Mouse (Mus musculus) cerebellum, adult 9-11 months (tissue): ENCODE data around the gene Tex12.

Source experiments
- DNase-seq: peaks from one replicate; pipeline ENCODE4 v3.0.0; 2022

The Tex12 gene

DNA sequence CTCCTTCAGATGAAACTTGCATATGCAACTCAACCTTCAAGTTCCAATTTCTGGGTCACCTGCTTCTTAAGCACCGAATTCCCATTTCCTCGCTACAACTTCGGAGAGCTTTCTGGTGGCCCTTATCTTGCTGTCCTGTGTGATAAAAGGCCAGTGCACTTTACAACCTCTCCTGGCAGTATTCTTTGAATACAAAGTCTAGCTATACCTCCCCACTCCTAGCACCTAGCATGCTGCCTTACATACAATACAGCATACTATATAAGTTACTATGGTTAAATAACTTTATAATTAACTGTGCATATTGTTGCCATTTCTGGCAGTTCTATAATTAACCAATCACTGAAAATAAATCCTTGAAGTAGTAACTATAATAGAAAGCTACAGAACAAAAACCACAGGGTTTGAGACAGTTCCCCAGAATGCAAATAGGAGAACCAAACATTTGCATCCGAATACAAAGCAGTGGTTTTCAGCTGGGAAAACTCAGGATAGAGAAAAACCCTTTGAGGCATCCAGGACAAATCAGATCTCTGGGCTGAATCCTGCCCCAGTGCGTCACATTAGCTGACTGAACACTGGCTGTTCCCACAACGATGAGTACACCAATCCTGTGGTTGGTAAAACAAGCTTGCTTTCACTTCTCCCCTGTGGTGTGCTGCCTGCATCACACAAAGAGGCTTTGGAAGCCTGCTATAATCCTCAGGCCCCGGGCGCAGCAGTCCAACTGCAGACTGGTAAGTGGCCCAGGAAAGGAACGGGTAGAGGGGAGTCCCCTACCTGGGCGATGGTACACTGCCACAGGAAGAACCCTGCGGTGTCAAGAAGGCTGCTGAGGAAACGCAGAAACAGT is 6.7 kb downstream of the Tex12 start, which contains the start of gene Il18:
Gene Il18, plus strand, starts transcription at position 587 of the 853 bp plus-strand sequence.
- DNase-seq, result peak; percentile 19

GRCm38 (mm10) chr9:50553547-50553946 is 7.6 kb downstream of the Tex12 start:
- DNase-seq, result no peak

GRCm38 (mm10) chr9:50552206-50552605 is 8.9 kb downstream of the Tex12 start:
- DNase-seq, result no peak

DNA sequence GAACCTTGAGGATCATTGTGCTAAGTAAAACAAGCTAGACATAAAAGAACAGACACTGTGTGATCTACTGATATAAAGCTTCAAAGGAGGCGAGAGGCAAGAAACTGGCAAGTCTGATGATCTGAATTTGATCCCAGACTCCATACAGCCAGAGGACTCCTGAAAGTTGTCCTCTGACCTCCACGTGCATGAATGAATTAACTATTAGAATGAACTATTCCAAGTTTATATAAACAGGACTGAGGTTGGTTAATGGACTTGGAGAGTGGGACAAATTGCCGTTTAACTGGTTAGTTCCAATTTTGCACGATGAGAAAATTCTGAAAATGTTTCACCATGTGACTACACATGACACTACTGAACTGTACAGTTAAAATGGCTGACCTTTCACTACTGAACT is 12.2 kb downstream of the Tex12 start:
- no peak for DNase-seq

DNA sequence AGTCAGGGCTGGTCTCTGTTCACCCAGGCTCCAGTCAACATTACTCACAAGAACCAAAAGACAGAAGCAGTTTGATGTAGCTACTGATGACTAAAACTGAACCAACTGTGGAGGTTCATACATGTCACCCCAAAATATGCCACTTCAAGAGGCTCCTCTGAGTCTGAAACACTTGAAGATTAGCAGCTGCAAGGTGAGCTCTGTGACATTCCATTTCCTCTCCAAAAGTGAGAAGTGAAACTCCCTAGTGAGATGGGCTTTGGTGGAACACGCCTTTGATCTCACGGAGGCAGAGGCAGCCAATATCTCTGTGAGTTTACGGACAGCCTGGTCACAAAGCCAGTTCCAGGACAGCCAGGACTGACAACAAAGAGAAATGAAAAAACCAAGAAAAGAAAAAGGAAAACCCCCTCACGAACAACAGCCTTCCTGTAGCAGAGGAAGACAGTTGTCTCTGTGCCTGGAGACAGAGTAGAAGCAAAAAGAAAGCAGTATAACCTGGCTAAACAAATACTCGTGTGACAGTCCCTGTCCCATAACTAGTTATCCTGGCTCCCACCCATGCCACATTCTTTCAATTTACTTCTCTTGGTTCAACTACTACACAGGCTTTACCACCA is 13.2 kb downstream of the Tex12 start:
- no peak for DNase-seq

DNA sequence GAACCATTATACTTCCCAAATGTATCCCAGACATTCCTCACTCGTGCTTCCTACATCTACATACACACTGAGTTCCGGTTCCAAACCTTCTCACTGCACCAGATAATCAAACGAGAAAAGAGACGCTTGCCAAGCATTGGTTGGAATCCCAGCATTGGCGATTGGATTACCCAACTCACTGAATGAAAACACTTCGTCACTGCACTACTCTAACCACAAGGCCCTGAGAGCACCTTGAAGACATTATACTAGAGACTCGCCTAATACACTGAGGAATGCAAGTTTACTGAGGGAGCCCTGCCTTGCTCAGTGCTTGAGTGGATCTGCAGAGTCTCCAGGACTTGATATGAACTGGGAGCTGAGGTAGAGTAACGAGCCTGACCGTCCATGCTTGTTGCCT is 18.7 kb downstream of the Tex12 start:
- no peak for DNase-seq

GRCm38 (mm10) chr9:50540170-50540569 is 21.0 kb downstream of the Tex12 start:
- no peak for DNase-seq

- no peak for DNase-seq
Observed at GRCm38 (mm10) chr9:50537295-50537694, 23.8 kb downstream of the Tex12 start.

- no peak for DNase-seq
Observed at GRCm38 (mm10) chr9:50536603-50537135, 24.5 kb downstream of the Tex12 start.

- no peak for DNase-seq
Observed at GRCm38 (mm10) chr9:50535930-50536329, 25.2 kb downstream of the Tex12 start.

- DNase-seq, result no peak
Observed at GRCm38 (mm10) chr9:50533791-50534190, 27.3 kb downstream of the Tex12 start.

DNA sequence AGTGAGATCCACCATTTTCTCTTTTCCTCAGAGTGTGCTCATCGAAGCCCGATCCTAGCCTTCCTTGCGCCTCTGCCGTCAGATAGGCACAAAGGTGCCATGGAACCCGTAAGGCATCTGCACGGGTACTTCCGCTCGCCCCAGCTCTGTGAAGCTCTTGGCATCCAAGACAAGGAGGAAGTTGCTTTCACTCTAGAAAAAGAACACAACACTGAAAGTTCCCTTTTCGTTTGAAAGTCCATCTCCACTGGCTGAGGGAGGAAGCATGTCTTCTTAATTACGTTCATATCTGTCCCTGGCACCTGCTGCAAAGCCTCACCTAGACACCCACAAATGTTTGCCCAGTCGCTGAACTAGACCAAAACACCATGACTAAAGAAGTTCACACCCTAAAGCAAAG is 27.8 kb downstream of the Tex12 start:
- DNase-seq, result no peak

- DNase-seq, result no peak
Observed at GRCm38 (mm10) chr9:50530890-50531289, 30.2 kb downstream of the Tex12 start.

GRCm38 (mm10) chr9:50528293-50528892 is 32.7 kb downstream of the Tex12 start, which contains the start of gene Pts:
TSS of gene Pts (minus strand) at chr9:50528724.
- peak; percentile 97 for DNase-seq

- DNase-seq, result no peak
Observed at GRCm38 (mm10) chr9:50527860-50528259, 33.3 kb downstream of the Tex12 start.

DNA sequence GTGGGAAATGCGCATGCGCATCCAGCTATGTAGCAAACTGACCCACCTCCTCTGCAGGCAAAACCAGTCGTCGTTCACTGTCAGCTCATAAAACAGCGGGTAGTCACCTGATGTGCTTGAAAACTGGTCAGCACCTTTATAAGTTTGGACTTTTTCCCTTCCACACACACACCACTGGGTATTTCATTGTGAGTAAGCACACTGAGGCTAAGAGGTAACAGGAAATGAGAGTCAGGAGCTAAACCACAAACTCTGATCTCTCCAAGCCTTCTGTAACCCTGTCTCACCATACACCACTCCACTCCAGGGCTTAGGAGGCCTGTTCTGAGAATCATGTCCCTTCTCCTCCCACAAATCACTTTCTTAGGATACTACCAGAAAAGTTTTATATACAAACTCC is 35.5 kb downstream of the Tex12 start:
- no peak for DNase-seq

DNA sequence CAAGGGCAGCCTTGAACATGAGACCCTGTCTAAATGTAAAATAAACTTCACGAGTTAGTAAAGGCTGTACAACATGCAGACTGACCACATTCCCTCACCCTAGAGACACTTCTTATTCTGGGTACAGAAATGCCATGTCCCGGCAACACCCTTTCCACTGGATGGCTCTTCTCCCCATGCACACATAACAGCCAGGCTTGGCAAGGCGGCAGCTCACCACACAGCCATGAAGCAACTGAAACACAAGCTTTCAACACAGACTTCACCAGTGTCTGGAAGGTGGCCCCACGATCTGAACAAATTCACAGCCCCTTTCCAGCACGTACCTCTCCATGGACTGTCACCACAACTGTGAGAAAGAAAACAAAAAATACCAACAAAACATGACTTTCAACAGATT is 36.2 kb downstream of the Tex12 start:
- DNase-seq, result no peak

DNA sequence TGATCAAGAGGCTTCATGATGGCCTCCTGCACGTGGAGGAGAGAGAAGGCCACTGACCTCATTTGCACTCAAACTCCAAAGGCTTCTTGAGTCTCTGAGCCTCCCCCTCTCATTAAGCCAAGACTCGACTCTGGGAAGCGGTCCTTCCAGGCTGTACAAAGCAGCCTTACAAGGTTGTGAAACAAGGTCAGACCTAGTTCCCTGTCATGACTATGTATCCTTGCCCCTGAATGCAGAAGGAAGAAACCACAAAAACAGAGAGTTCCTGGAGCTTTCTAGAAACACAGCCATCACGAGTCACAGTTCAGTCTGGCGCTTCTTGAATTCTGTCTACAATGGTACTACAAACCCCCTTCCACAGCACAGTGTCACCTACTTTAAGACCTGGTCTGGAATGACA is 38.6 kb downstream of the Tex12 start:
- no peak for DNase-seq

- no peak for DNase-seq
Observed at GRCm38 (mm10) chr9:50521562-50521961, 39.6 kb downstream of the Tex12 start.

- no peak for DNase-seq
Observed at GRCm38 (mm10) chr9:50520748-50521147, 40.4 kb downstream of the Tex12 start.

- no peak for DNase-seq
Observed at GRCm38 (mm10) chr9:50518781-50519180, 42.3 kb downstream of the Tex12 start.

GRCm38 (mm10) chr9:50515462-50515861 is 45.7 kb downstream of the Tex12 start:
- DNase-seq, result no peak

DNA sequence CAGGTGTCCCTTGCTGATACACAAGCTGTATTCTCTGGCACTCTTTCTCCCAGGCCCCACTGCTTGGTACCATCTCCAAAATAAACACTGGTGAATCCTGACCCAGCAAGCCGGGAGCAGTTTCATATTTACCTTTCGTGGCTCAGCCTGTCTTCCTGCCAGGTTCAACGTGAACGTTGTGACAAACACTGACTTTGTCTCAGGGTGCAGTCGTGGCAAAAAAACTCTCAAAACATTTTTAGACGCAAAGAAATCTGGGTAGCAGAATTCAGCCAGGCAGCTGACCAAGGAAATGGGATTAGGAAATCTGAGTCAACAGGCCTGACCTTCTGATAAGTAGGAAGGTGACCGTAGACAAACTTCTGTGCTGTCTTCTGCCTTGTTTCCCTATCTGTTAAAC is 53.6 kb downstream of the Tex12 start:
- DNase-seq, result peak; percentile 33
